Mouse (Mus musculus) spleen, postnatal 10 days (tissue): ENCODE data around the gene Mycl.

Experiments
- DNase-seq, 2 experiments: peaks; one replicate each; pipeline ENCODE4 v3.0.0; 2021 to 2022; ENCODE audit warnings: low spot score in 2 of 2

The Mycl gene

DNA sequence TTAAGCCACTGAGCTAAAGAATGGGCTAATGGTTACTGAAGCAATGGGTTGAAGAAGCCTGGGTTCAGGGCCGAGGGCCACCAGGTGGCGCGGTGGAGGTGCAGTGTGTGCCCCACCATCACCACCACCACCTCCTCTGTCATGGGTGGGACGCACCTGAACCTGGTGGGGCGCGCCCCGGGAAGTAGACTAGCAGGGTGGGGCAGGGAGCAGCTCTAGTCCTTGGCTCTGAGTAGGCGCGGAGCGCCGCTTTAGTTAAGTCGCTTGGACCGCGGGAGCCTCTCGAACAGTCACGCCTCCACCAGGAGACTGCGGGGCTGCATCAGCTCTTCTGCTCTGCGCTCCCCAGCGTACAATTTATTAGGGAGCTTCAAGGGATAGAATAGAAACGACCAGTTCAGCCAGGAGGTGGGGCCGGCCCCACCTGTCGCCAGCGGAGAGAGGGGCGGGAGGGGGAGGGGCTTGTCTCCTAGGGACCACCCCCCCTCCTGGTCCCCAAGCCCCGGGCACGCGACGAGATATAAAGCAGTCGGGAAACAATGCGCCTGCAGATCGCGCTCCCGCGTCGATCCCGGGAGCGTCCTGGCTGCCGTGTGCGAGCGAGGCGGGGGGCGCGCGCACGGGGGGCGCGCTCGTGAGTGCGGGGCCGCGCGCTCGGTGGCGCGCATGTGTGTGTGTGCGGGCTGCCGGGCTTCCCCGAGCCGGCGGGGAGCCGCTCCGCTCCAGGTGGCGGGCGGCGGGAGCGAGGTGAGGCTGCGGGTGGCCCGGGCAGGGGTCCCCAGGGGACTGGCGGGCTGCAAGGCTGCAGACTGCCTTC lies at the start of gene Mycl:
Gene Mycl, plus strand, starts transcription at position 249 of the 817 bp plus-strand sequence.
- peak; percentile 75 to 90 for DNase-seq

DNA sequence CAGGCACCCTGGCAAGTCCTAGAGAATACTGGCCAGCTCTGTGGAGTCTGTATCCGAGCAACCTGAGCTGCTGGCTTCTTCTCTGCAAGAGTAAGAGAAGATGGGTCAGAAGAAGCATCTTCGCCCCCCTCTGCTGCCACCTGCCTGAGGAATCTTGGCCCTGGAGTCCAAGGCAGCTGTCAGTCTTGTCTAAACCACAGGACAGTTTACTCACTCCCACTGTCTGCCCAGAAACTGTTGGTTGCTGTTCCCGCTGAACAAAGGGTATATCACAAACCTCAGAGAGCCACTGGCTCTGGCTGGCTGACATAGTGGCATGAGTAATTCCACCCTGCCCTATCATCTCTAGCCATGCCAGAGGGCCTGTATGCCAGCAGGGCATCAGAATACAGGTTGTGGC lies 48.2 kb upstream of the Mycl start:
- DNase-seq = no peak

DNA sequence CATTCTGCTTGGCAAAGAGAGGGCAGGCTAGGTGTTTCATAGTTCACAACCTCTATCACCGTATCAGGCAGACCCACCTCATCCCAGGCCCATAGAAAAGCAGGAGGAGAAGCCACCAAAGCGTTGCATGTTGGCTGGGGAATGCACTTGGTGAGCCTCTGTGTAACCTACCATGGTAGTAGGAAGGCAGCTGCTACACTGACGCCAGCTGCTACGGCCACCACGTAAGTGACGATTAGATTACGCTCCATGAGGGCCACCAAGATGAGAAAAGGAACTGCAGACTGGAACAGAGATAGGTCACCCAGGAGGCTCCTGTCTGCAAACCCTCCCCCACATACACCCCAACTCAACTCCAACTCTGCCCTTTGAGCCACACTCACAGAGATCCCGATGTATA lies 46.4 kb upstream of the Mycl start:
- DNase-seq = no peak

DNA sequence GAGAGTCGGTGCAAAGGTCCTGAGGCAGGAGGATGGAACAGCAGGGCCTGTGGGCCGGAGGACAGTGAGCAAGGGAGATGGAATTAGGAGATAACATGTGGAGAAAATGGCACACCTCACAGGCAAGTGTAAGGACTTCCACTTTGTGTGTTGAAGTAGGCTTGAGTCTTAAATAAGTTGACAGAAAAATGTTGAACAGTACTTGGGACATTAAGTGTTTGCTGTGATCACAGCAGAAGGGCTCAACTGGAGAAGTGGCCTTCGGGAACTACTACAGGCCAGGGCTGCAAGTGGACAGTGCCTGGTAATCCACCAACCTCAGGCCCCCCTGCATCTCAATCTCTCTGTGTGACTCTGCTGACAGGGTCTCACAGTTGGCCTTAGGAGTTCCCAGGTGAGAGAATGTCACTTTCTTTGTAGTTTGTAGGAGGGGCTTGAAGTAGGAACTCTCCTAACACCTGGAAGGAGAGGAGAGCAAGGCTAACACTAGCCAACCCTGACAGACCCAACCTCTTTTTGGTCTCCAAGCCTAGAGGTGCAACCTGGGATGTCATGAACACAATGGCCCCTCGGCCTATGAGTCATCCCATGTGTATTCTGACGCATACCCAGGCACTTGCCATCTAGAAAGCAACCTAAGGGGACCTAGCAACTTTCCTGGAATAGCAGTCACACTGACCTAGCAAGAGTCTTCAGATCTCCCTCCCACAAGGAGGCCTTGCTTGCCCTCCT lies 40.6 kb upstream of the Mycl start:
- no peak for DNase-seq

DNA sequence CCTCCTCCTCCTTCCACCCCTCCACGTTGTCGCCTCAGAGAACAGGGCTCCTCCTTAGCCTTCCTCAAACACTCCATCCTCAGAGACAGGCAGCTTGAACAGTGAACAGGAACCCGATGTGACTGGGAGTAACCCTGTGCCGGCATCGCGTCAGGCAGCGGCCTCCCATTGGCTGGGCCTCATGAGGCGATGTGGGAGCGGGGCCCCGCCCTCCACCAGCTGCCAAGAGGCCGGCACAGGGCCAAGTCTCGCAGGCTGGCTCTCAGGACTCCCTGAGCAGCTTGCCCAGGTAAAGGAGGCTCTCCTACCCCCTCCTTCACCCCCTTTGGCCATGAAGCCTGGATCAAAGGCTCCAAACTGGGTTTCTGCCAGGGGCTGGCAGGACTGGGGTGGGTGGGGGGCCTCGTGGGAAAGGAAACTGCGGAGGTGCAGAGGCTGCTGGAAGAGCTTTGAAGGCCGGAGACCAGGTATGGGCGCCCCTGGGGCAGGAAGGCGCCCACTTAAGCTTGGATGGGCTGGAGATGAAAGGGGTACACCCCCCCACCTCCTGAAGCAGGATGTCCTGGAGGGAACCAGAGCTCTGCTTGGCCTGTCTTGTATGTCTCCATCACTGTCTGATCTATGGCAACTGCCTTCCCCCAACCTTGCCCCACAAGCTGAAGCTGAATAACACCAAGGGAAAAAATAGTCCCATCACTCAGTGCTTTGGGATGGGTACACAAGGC lies 39.9 kb upstream of the Mycl start:
- DNase-seq = peak; percentile 45 to 84

DNA sequence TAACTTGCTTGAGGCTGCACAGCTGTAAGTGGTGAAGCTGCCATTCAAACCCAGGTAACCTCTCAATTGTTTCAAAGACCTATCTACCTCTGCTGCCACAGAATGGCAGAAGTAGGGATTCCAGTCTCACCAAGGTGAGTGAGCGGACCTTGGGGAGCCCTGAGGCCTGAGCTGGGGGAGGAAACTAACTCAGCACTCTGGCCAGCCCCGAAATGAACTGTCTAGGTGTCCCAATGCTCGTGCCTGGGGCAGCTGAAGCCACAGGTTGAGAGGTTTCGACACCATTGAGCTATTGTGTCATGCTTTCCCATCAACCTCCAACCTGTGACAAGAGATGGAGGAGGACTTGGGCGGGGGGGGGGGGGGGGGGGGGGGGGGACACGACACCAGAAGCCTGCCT lies 39.2 kb upstream of the Mycl start:
- DNase-seq = no peak

DNA sequence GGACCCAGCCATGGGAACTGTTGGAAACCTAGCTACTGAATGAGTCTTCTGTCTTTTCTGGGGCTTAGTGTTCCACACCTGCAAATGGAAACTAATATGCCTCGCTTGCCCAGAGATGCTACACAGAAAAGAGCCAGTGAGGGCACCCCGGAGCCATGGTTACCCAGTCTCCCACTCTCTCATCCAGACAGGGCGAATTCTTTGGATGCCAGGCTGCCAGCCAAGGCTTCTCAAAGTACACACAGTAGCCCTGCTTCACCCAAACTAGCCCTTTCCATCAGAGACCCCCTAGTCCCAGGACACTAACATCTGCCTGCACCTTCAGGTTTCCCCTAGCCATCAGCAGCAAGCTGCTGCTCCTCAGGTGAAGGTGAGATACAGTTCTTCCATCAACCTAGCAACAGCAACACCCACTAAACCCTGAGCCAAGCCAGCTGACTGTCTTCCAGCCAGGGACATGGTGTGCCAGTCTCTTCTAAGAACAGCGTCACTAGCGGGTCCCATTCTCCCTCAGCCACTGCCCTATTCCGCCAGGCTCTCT lies 36.9 kb upstream of the Mycl start:
- no peak for DNase-seq

DNA sequence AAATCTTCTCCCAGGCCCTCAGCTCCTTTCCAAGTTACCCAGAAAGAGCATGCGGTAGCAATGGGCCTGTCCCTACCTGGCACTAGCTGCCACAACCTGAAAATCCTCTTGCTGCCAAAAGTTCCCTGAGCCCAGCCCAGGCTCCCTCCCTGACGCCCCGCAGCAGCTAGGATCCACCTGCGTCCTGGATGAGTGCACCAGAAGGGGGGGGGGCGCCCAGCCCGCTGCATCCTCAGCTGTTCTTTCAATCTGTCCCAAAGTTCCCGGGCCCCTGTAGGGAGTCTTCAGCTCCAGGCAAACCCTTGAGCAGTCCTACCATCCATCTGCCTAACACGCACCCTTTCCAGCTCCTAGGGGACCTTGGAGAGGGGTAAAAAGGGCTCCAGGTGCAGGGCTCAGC lies 35.6 kb upstream of the Mycl start:
- DNase-seq = no peak

DNA sequence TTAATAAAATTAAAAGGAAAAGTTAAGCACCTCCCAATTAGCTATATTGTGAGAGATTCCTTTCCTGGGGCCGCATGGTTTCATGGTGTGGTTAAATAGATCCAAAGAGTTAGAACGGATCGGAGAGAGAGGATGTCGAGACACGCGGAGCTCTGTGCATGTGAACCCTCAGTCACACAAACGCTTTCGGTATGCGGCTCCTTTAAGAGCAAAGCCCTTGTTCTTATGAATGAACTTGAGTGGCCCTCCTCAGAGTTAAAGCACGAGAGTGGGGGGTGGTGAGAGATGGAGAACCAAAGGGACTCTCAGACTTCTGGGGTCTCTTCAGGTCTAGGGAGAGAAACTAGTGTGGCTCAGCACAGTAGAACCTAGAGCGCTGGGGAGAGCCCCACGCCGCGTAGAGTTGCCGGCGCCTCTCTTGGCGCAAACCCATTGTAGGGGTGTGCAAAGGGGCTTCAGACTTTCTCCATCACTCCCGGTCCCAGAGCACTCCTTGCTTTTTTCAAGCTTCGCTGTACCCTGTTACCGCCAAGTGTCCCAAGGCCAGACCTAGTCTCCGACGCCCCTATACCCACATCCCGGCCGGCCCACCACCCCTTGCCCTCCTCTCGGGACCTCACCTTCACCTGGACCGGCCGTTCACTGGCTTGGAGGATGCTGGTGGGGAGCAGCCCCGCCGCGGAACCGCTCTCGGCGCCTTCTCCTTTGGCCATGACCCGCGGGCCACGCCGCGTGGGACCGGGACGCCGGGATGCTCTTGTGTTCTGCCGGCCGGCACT lies 34.9 kb upstream of the Mycl start:
- no peak for DNase-seq

DNA sequence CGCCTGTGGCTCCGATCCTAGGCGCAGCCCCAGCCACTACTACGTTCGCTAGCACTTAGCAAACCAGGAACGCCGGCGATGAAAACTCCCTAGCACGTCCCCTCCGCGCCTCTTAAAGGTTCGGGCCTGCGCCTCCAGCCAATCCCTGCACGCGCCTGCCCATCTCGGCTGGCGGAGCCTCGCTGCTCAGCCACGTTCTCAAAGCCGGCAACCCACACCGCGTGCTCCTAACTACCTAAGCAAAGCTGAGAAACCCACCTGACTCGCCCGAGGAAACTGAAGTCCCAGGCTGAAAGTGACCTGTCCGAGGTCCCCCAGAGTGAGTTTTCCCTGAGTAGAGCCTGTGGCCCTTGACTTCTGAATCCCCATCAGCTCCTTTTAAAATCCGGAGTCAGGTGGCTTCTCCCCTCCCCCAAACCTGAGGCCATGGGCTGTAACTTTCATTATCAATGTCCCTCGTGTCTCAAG lies 34.3 kb upstream of the Mycl start, which contains the start of gene Mfsd2a:
Gene Mfsd2a, minus strand, starts transcription at position 89 of the 468 bp plus-strand sequence.
- DNase-seq = peak in 1 of 2 experiments; percentile 38

DNA sequence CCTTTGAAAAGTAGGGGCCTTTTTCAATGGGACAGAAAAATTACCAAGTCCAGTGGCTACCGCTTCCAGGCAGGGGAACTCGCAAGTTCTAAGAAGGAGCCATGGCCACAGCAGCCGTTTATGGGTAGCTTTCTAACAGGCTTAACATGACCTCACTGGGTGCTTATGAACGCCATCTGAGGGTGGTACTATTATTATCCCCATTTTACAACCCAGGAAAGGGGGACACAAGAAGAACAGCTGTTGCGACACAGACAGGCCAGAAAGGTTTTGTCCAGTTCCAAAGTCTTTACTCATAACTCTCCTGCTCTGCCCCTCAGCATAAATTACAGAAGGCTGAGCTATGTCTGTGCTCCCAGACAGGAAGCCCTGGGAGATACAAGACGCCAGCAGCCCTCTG lies 33.9 kb upstream of the Mycl start:
- DNase-seq = no peak

DNA sequence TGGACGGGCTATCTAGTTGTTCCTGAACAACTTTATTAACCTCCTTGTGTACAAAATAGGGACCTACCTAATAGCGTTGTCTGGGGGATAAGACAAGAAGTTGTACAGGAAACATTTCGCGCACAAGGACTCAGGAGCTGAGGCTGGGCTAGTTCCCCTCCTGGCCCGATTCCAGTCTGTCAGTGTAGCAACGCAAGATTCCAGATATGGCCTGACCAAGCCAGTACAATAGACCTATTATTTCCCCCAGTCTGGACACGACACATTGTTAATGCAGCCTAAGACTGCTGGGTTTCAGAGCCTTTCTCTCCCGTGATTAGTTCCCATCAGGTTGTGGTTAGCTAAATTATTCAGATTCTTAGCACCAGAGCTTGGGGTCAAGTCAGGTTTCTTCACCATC lies 32.7 kb upstream of the Mycl start:
- DNase-seq = no peak

DNA sequence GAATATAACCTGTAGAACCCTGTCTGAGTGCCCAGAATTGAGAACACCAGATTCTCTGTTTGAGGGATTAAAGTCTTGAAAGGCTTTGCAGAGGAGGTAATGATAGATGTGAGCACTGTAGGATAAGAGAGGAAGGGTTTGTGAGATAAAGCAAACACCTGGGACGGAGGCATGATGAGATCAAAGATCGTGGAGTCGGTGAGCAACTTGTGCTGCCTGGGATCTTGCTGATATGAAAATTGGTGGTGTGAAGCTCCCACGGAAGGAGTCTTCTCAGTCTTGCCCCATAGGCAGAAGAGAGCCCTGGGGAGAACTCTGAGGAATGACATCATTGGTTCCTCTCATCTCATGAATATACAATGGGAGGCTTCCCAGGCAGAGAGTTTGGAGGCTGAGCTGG lies 27.3 kb upstream of the Mycl start:
- no peak for DNase-seq

DNA sequence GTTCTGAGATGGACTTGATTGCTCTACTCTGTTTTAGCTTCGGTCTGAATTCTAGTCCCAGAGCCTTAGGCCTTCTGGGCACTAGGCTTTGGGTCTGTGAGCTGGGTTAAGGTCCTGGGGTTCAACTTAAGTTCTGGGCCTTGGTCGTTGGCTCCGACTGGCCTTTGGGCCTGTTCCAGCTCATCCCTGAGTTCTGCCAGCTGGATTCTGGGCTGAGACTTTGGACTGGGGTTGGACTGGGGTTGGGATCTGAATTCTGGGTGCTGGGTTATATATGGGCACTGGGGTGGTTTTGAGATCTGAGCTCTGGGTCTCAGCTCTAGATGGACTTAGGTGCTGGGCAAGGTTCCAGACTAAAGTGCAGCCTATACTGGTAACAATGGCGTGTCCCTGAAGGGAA lies 24.3 kb upstream of the Mycl start:
- no peak for DNase-seq

DNA sequence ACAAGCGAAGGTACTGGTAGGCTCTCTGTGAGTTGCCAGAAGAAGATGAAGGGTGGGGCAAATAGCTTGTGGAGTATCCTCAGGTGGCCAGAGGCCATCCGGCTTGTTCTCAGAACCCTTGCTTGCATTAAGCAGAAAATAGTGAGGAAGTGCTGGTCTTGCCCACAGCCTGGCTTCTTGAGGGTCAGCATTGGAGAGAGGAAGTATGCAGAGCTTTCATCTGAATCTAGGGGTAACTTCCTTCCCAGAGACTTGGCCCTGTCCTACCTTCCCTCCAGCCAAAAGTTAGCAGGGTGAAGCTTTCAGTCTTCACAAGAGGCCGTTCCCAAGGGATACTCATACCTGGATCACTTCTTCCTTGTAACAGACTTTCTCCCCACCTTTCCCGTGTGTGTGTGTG lies 23.8 kb upstream of the Mycl start:
- DNase-seq = no peak

DNA sequence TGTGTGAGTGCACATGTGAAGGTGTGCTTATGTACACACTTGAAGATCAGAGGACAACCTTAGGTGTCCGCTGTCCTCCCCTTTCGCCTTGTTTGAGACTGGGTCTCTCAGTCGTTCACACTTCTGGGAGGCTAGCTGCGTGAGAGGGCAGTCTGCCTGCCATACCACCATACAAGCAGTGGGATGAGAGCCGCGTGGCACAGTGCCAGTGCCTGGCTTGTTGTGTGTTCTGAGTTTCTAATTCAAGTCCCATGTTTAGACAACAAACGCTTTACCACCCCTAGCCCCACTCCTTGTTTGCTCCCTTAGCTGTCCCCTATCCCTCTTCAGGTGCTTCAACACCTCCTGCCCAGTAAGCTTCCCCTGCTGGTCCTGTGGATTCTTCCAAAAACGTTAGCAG lies 23.4 kb upstream of the Mycl start:
- no peak for DNase-seq

DNA sequence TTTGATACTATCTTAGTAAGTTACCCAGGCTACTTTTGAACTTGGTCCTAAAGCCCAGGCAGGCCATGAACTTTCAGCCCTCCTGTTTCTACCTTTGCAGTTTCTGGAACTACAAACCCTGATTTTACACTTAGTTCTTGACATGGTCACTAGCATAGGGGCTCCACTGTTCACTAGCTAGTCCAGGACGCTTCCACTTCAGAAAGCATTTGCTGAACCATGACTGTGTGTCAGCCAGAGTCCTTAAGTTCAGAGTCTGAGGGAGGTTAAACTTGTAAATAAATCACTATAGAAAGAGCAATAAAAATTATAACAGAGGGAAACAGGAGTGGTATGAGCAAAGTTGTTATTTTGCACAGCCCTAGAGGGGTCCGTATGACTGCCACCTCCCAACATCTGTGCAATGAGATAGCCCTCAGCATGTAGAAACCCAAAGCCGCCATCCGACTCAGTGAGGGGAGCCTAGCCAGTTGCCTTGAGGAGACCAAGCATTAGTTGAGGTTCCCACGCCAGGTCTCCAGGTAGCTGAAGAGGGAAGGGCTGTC lies 20.4 kb upstream of the Mycl start:
- DNase-seq = no peak

DNA sequence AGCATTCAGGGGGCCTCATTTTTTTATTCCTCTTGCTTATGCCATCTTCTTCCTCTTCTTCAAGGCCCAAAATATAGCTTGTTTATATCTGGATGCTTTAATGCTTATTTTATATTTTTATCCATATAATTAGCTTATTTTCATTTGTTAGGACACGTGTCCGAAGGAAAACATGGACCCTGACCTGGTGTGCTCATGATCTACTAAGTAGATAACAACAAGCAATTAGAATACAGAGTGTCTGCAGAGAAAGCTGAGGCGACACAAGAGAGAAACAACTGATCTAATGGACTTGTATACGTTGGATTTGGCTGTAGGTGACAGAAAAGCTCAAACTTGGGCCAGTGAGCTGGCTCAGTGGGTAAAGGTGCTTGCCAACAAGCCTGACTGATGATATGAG lies 18.6 kb upstream of the Mycl start:
- DNase-seq = no peak

DNA sequence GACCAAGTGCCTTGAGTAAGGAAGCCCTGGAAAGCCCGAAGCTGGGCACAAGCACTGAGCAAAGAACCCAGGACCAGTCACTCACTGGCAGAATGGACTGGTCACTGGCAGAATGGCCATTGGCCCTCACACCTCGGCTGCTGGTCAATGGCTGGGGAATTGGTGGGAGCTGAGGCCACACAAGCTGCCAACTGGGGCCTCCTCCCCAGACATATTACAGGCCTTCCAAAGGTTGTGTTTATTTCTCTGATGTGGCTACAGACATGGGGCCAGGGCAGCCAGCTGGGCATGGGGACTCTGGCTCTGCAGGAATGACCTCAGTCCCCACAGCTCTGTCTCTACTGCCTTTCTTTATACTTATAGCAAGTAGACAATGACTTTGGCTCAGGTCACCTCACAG lies 16.6 kb upstream of the Mycl start:
- no peak for DNase-seq

DNA sequence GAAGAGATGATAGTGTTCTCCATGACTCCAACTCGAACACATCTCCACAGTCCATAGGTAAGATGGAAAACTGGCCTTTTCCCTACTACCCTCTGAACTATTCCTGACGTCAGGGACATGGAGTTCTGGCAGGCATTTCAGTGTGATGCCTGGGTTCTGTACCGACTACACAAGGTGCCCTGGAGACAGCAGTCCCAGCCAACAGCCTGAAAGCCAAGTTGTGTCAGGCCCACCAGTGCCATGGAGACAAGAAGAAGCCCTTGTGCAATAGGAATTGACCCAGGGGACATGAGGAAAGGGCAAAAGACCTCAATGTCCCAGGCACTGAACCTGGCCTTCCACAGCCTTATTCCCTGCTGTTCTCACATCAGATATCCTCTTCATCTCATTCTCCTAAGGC lies 15.6 kb upstream of the Mycl start:
- DNase-seq = no peak

DNA sequence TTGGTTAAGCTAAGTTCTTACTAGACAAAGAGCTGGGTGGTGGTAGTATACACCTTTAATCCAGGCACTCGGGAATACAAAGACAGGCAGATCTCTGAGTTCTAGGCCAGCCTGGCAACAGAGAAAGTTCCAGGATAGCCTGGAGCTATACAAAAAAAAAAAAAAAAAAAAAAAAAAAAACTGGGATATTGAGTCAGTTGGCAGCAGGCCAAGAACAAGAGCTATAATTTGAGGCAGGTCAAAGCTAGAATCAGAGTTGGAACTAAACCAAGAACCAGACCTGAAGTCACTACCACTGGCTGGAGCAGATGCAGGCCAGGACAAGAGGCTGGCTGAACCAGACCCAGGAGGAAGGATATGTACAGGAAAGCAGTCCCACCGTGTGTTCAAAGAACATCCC lies 14.8 kb upstream of the Mycl start:
- DNase-seq = no peak
